Mouse (Mus musculus) adrenal gland, adult (tissue): ENCODE measurements at regions not wholly inside any gene's neighbourhood (a gene's known extent, or its start where the extent isn't known, plus 50 kb on each side); places are given as distances from the start of the nearest gene placed in this dataset.

Experiments used
- DNase-seq, 2 experiments: peaks; one replicate each; pipeline ENCODE4 v3.0.0; 2022 to 2023; ENCODE audit warnings: low spot score in 1 of 2; ENCODE audit not compliant: inconsistent age in 2 of 2

DNA sequence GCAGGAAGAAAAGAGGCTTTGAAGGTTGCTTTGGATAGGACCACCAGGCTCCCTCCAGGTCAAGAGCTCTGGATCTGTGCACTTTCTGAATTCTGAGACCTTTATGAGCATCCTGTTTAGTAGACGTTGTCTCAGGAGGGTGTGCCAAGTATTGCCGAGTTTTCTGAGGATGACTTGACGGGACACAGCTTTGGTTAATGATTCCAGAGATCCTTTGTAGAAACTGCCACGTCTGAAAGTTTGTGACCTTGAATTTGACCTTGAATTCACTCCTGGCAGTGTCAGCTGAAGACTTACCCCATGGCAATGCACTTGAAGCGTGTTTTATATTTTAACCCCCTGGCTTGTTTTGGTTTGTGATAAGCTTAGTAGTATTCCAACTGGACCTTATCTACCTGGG is 58.0 kb upstream of the Ercc6l2 start:
- DNase-seq = no peak

DNA sequence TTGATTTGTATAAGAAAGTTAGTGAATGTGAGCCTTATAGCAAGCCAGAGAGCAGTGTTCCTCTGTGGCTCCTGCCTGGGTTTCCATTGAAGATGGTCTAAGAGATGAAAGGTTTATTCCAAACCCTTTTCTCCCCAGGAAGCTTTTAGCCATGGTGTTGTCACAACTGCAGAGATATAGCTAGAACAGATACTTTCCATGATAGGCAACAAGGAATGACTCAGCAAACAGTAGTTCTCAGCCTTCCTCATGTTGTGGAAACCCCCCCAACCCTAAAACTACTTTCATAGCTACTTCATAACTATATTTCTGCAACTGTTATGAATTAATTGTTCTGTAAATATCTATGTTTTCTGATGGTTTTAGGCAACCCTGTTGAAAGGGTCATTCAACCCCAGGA is 53.5 kb upstream of the Ercc6l2 start:
- DNase-seq = no peak
